In the genomic region with DNA sequence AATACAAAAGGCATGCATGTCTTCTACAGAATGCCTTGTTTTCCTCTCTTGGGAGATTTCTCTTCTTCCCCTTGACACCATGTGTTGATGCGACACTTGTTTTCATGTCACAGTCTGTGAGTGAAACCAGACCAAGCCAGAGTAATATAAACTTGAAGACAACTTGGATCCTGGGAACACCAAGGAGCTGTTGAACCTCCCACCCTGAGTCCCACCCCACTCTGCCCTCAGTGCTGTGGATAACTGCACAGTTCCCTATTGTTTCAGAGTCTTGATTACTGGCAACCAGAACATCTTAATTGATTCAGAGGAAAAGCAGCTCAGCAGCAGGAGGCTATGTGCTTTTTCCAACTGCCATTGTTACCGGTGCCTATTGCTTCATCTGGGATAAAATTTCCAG, we compare ENCODE assay signal across 25 mouse cellular contexts.
DNase-seq lines count a peak whose midpoint lies in the region; ATAC-seq lines count a peak whose summit lies in the region.
"Had no signal": no experiment of that assay in that cellular context is flagged by ENCODE, and none has a peak within 500 bp of the region (broad histone marks: within the 10 kb centered on the region; RNA-seq: fewer than 3 reads in every experiment).

No protein-coding gene starts in this region.

- no peak overlapping the region for H3K9ac ChIP-seq in embryonic facial prominence, embryonic 15.5 days
- no peak overlapping the region for H3K9ac ChIP-seq in neural tube, embryonic 15.5 days (replicated peaks)
- H3K9ac ChIP-seq: embryonic facial prominence, embryonic 12.5 days; forebrain, embryonic 13.5 days; forebrain, embryonic 15.5 days; forebrain, postnatal 0 days had no signal

- no peak for DNase-seq in embryonic facial prominence, embryonic 10.5 days (ENCODE audit: low spot score)
- DNase-seq in neural tube, embryonic 10.5 days (ENCODE audit: extremely low spot score, low spot score), result peak; percentile 8
- DNase-seq in fibroblast of lung, adult 2 months (ENCODE audit: low read depth), result peak; percentile 39
- no peak for DNase-seq in adrenal gland, postnatal 4 days (ENCODE audit: low spot score in 2 of 2)
- DNase-seq: adrenal gland, adult 8-10 months; adrenal gland, postnatal 14 days; adrenal gland, postnatal 36 days; B cell, adult 2 months; cerebellum, adult 11 months; cerebellum, adult 18-20 months; cerebellum, adult 8-10 months; cerebellum, adult 9-11 months; cerebellum, postnatal 14 days; cerebellum, postnatal 36 days; embryo, embryonic 11 days; forebrain, postnatal 0 days had no signal

- 0 out of 2 replicates have a peak, but pooled peaks cover 6% of the 10 kb centered on the region for H3K4me1 ChIP-seq in embryonic facial prominence, embryonic 15.5 days
- H3K4me1 ChIP-seq in embryonic facial prominence, embryonic 10.5 days, result no peaks in the 10 kb centered on the region
- no peaks in the 10 kb centered on the region for H3K4me1 ChIP-seq in neural tube, embryonic 15.5 days
- H3K4me1 ChIP-seq: embryonic facial prominence, embryonic 12.5 days; forebrain, embryonic 13.5 days; forebrain, embryonic 15.5 days had no signal

- 68% methylated on average over 2 of the region's 2 CpGs for WGBS in embryonic facial prominence, embryonic 15.5 days
- 81% methylated on average over 2 of the region's 2 CpGs for WGBS in embryonic facial prominence, embryonic 10.5 days
- WGBS in neural tube, embryonic 15.5 days, result 82% methylated on average over 2 of the region's 2 CpGs

- H3K9me3 ChIP-seq in embryonic facial prominence, embryonic 15.5 days (replicated peaks), result no peaks in the 10 kb centered on the region
- no peaks in the 10 kb centered on the region for H3K9me3 ChIP-seq in embryonic facial prominence, embryonic 10.5 days
- H3K9me3 ChIP-seq in neural tube, embryonic 15.5 days (replicated peaks), result no peaks in the 10 kb centered on the region
- H3K9me3 ChIP-seq: embryonic facial prominence, embryonic 12.5 days; forebrain, embryonic 13.5 days; forebrain, embryonic 15.5 days had no signal

- ATAC-seq in embryonic facial prominence, embryonic 15.5 days (ENCODE audit: insufficient number of reproducible peaks, low FRiP score, low TSS enrichment, low read depth), result 0 out of 2 replicates have a peak, but pooled peaks have one; percentile 54
- no peak for ATAC-seq in neural tube, embryonic 15.5 days (ENCODE audit: low FRiP score)
- ATAC-seq: CD4-positive, CD25-positive, alpha-beta regulatory T cell, adult 4 months; forebrain, embryonic 13.5 days; forebrain, embryonic 15.5 days; forebrain, postnatal 0 days had no signal

- no peak overlapping the region for H3K27ac ChIP-seq in embryonic facial prominence, embryonic 15.5 days (replicated peaks)
- no peak overlapping the region for H3K27ac ChIP-seq in embryonic facial prominence, embryonic 10.5 days (replicated peaks)
- no peak overlapping the region for H3K27ac ChIP-seq in neural tube, embryonic 15.5 days (replicated peaks)
- H3K27ac ChIP-seq: embryonic facial prominence, embryonic 12.5 days; forebrain, embryonic 13.5 days; forebrain, embryonic 15.5 days had no signal

- no peaks in the 10 kb centered on the region for H3K27me3 ChIP-seq in embryonic facial prominence, embryonic 15.5 days
- H3K27me3 ChIP-seq in embryonic facial prominence, embryonic 10.5 days (replicated peaks; ENCODE audit: low read depth, poor library complexity, severe bottlenecking), result no peaks in the 10 kb centered on the region
- no peaks in the 10 kb centered on the region for H3K27me3 ChIP-seq in neural tube, embryonic 15.5 days (replicated peaks)
- H3K27me3 ChIP-seq: CH12.LX; embryonic facial prominence, embryonic 12.5 days; forebrain, embryonic 13.5 days; forebrain, embryonic 15.5 days had no signal

- H3K36me3 ChIP-seq in embryonic facial prominence, embryonic 15.5 days, result no peaks in the 10 kb centered on the region
- H3K36me3 ChIP-seq in embryonic facial prominence, embryonic 10.5 days (replicated peaks), result no peaks in the 10 kb centered on the region
- H3K36me3 ChIP-seq in neural tube, embryonic 15.5 days, result no peaks in the 10 kb centered on the region
- H3K36me3 ChIP-seq: embryonic facial prominence, embryonic 12.5 days; forebrain, embryonic 15.5 days; G1E had no signal

- no peak overlapping the region for H3K4me2 ChIP-seq in embryonic facial prominence, embryonic 15.5 days (replicated peaks)
- H3K4me2 ChIP-seq in neural tube, embryonic 15.5 days, result no peak overlapping the region
- H3K4me2 ChIP-seq: embryonic facial prominence, embryonic 12.5 days; forebrain, embryonic 13.5 days; forebrain, embryonic 15.5 days had no signal

- H3K4me3 ChIP-seq in embryonic facial prominence, embryonic 15.5 days (replicated peaks), result no peak overlapping the region
- H3K4me3 ChIP-seq in embryonic facial prominence, embryonic 10.5 days, result no peak overlapping the region
- no peak overlapping the region for H3K4me3 ChIP-seq in neural tube, embryonic 15.5 days (replicated peaks)
- H3K4me3 ChIP-seq: embryonic facial prominence, embryonic 12.5 days; erythroblast, embryonic 14.5 days; forebrain, embryonic 13.5 days; forebrain, embryonic 15.5 days had no signal

Comparison
In these comparisons a context has a peak if more than half of its experiments do, and no peak if none do; other contexts are left out.
1. DNase-seq: peak in neural tube, embryonic 10.5 days (single experiment) and fibroblast of lung, adult 2 months (single experiment); none in embryonic facial prominence, embryonic 10.5 days (single experiment) and adrenal gland, postnatal 4 days (0 of 2).